Mouse (Mus musculus) ES-E14 (cell line): ENCODE data around the gene Mdga1.

Source experiments
- MAFK ChIP-seq: IDR thresholded peaks from 2 replicates; pipeline ENCODE4 v1.6.1; 2014; ENCODE audit warnings: mild to moderate bottlenecking, low read depth, low read length, inconsistent platforms; ENCODE audit not compliant: insufficient read depth
- ZC3H11A ChIP-seq: IDR thresholded peaks from 2 replicates; pipeline ENCODE4 v1.6.1; 2012; ENCODE audit warnings: low read depth, mild to moderate bottlenecking, inconsistent platforms, low read length, borderline replicate concordance

GRCm38 (mm10) chr17:30014660-30015059, 44.8 kb upstream of the Mdga1 start:
- TF ChIP-seq ZC3H11A, result no peak
- no peak for TF ChIP-seq MAFK
